Mouse (Mus musculus) T-helper 17 cell (primary cell): ENCODE data around the gene Med6.
"Not testable (repeated sequence)": the region's sequence is repeated elsewhere in the genome, so short reads cannot be mapped to it uniquely, and the experiment has no call there.

Source experiments
- in situ Hi-C, 2 experiments: fragments of 300-600 bp; cut with MboI, MseI; formaldehyde crosslinking; loops; 1 replicate in 1 of 2; 2 replicates in 1 of 2; pipeline ENCODE4 v1.15.1; 2025; ENCODE audit warnings: high pct_unique_total_duplicates in 2 of 2

Gene Med6

GRCm38 (mm10) chr12:81564173-81564572 lies 30.6 kb downstream of the Med6 start:
- in situ Hi-C loops = no loop called here

- in situ Hi-C loops = no loop called here
Observed at GRCm38 (mm10) chr12:81549286-81549685, 45.5 kb downstream of the Med6 start.

GRCm38 (mm10) chr12:81547163-81547562 lies 47.6 kb downstream of the Med6 start:
- in situ Hi-C loops = no loop called here

- in situ Hi-C loops = no loop called here
Observed at GRCm38 (mm10) chr12:81533029-81533419, 61.8 kb downstream of the Med6 start.

GRCm38 (mm10) chr12:81532316-81533028 lies 62.3 kb downstream of the Med6 start, which contains the start of the genes Gm20498 and Synj2bp:
TSS of gene Gm20498 (minus strand) at chr12:81532905.
TSS of gene Synj2bp (minus strand) at chr12:81532911.
- in situ Hi-C loops = no loop called here

- in situ Hi-C loops = not testable (repeated sequence)
Observed at GRCm38 (mm10) chr12:81530587-81530986, 64.2 kb downstream of the Med6 start.
